Mouse (Mus musculus): ENCODE measurements around the gene Pam. TPM values are rescaled to one million over a fixed set of nuclear protein-coding genes. Genes with fewer than 3 reads are reported as not detected.

Gene Pam
- polyA plus RNA-seq, 1 experiment: 3.4 TPM

DNA sequence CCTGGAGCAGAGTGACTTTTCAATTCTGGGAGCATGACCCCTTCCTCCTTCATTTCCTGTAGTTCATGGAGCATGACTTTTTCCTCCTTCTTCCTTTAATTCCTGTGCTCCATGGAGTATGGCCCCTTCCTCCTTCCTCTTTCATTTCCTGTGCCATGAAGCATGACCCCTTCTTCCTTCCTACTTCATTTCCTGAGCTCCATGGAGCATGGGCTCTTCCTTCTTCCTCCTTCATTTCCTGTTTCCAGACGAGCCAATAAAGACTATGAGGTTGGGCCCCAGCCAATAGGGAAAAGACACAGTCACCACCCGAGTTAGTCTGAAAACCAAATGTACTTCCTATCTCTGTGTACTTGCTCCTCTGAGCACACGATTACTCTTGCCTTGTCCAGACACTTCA lies 103.5 kb downstream of the Pam start:
- no peaks in the 10 kb centered on the region for H3K9me3 ChIP-seq
- H3K27me3 ChIP-seq (replicated peaks): no peaks in the 10 kb centered on the region
- TF ChIP-seq GATA1 (IDR thresholded peaks at IDR 0.05; ENCODE audit: borderline replicate concordance, low read length): no peak
- TF ChIP-seq FLI1 (IDR thresholded peaks at IDR 0.05; ENCODE audit: low read length): no peak
- H3K4me1 ChIP-seq: peaks cover 39% of the 10 kb centered on the region
- H3K36me3 ChIP-seq (replicated peaks; ENCODE audit: low read length): no peaks in the 10 kb centered on the region
- H3K4me3 ChIP-seq (replicated peaks): no peak overlapping the region

DNA sequence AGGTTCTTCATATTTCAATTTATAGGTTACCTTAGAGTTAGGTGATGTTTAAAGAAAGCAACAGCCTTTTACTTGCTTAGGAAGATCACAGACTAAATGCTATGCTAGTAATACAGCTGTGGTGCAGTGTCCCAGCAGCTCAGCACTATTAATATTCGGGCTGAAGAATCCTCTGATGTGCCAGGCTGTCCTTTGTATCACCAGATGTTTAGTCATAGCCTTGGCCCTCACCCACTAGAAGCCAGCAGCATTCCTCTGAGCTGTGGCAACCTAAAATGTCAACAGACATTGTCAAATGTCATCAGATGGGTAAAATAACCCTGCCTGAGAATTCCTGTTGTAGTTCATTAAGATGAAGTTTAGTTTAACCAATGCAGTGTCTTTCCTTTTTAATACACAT lies 112.3 kb downstream of the Pam start:
- H3K4me1 ChIP-seq: no peaks in the 10 kb centered on the region
- H3K36me3 ChIP-seq (replicated peaks; ENCODE audit: low read length): no peaks in the 10 kb centered on the region
- no peak overlapping the region for H3K4me3 ChIP-seq (replicated peaks)
- H3K27me3 ChIP-seq (replicated peaks): no peaks in the 10 kb centered on the region
- H3K9me3 ChIP-seq: no peaks in the 10 kb centered on the region
- TF ChIP-seq GATA1 (IDR thresholded peaks at IDR 0.05; ENCODE audit: borderline replicate concordance, low read length) (no peak), FLI1 (IDR thresholded peaks at IDR 0.05; ENCODE audit: low read length) (no peak)

DNA sequence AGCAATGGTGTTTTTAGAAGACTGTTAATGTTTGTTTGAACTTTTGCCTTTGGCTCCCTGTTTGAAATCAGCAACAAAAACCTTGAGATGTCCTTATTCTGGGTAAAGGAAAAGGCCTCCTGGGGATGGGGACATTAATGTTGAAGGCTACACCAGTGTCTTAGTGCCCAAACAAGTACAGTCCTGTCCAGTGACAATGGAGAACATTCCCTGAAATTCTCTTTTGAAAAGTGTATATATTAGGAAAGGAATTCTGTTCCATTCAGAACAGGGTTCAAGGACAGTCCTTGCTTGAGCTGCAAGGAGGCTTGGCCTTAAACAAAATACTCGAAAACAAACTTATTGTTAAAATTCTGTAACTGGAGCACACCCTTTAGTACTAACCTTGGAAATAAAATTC lies 116.0 kb downstream of the Pam start:
- no peak overlapping the region for H3K4me3 ChIP-seq (replicated peaks)

DNA sequence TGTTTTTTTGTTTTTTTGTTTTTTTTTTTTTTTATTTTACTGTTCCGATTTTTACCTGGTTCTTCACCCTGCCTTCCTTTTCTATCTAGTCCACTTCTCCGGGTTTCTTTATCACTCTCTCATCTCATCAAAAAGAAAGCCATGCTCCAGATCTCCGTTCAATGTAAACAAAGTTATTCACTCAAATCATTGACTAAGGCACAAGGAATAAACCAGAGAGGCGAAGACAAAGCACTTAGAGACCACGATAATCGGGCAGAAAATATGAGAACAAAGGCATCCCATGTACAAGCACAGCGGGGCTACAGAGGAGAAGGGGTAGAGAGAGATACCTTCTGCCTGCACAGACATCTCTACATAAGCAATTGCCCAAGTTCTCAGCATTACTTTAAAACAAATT lies 117.9 kb downstream of the Pam start:
- Histone ChIP-seq H3K4me1 (peaks cover 31% of the 10 kb centered on the region), H3K36me3 (replicated peaks; ENCODE audit: low read length) (no peaks in the 10 kb centered on the region), H3K4me3 (replicated peaks) (no peak overlapping the region), H3K27me3 (replicated peaks) (no peaks in the 10 kb centered on the region), H3K9me3 (no peaks in the 10 kb centered on the region)
- no peak for TF ChIP-seq GATA1 (IDR thresholded peaks at IDR 0.05; ENCODE audit: borderline replicate concordance, low read length)
- no peak for TF ChIP-seq FLI1 (IDR thresholded peaks at IDR 0.05; ENCODE audit: low read length)

More for the DNA sequence above, 116.0 kb downstream of the Pam start:
- peaks cover 19% of the 10 kb centered on the region for H3K4me1 ChIP-seq
- H3K9me3 ChIP-seq: no peaks in the 10 kb centered on the region
- no peaks in the 10 kb centered on the region for H3K27me3 ChIP-seq (replicated peaks)
- H3K36me3 ChIP-seq (replicated peaks; ENCODE audit: low read length): no peaks in the 10 kb centered on the region
- TF ChIP-seq GATA1 (IDR thresholded peaks at IDR 0.05; ENCODE audit: borderline replicate concordance, low read length) (no peak), FLI1 (IDR thresholded peaks at IDR 0.05; ENCODE audit: low read length) (no peak)

DNA sequence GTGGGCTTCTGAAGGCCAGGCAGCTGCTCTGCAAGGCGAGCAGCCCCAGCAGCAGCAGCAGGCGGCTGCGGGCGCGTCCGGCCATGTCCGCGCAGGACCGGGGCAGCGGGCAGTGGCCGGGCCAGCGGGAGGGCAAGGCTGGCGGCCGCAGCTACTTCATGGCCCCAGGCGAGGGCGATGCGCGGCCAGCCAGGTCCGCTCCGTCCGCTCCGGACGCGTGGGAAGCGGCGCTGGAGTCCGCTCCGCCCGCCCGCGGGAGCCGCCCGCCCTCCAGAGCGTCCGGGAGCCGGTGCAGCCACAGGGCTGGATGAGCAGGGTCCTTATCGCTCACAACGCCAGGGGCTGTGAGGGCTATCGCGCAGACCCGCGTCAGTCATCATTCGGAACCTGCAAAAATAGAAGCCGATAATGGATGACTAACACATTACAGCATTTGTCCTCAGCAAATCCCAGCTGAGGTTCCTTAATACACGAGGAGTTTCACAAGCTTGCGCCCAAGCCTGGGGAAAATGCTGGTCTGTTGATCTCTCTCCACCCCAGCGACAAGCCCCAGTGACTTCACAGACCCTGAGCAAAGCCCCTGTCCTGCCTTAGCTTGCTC lies 118.5 kb downstream of the Pam start:
- Histone ChIP-seq H3K4me3 (replicated peaks) (peak overlapping the region; percentile 90), H3K4me1 (peaks cover 32% of the 10 kb centered on the region), H3K36me3 (replicated peaks; ENCODE audit: low read length) (no peaks in the 10 kb centered on the region), H3K27me3 (replicated peaks) (no peaks in the 10 kb centered on the region), H3K9me3 (no peaks in the 10 kb centered on the region)
- no peak for TF ChIP-seq FLI1 (IDR thresholded peaks at IDR 0.05; ENCODE audit: low read length)
- TF ChIP-seq GATA1 (IDR thresholded peaks at IDR 0.05; ENCODE audit: borderline replicate concordance, low read length): no peak

DNA sequence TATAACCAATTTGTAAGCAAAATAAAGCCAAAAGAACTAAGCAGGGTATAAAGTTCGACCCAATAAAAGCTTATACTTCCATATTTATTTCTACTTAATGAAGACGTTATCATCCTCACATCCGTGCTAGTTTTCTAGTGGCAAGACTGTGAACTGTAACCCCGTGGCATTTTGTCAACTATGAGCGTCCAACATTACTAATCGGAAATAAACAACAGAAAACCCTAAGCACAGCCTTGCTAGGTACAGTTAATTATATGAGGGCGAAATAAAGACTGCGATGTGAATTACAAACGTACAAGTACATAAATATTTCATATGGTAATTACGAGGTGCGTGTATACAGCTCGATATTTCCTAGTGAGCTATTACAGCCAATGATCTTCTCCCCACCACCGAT lies 119.4 kb downstream of the Pam start:
- no peak overlapping the region for H3K4me3 ChIP-seq (replicated peaks)
- no peaks in the 10 kb centered on the region for H3K9me3 ChIP-seq
- no peaks in the 10 kb centered on the region for H3K36me3 ChIP-seq (replicated peaks; ENCODE audit: low read length)
- TF ChIP-seq FLI1 (IDR thresholded peaks at IDR 0.05; ENCODE audit: low read length) (no peak), GATA1 (IDR thresholded peaks at IDR 0.05; ENCODE audit: borderline replicate concordance, low read length) (no peak)
- H3K4me1 ChIP-seq: peaks cover 32% of the 10 kb centered on the region
- H3K27me3 ChIP-seq (replicated peaks): no peaks in the 10 kb centered on the region

DNA sequence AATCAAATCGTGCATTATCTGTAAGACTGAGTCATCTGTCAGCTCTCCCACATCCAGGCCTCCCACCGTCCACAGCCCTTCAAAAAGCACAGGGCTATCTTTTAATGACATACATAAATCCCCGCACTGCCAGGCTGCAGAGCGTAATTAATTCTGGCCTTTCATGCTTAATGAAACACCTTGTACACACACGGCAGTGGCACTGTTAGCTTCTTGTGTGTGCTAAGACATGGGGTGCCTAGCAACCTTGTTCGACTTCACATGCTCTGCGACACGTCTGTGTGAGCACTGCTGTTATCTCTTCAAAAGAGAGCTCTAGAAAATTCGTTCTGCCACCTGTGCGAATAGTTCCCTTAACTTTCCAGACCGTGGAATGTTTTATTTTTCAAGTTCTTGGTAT lies 120.5 kb downstream of the Pam start:
- TF ChIP-seq GATA1 (IDR thresholded peaks at IDR 0.05; ENCODE audit: borderline replicate concordance, low read length) (no peak), FLI1 (IDR thresholded peaks at IDR 0.05; ENCODE audit: low read length) (no peak)
- no peaks in the 10 kb centered on the region for H3K9me3 ChIP-seq
- no peak overlapping the region for H3K4me3 ChIP-seq (replicated peaks)
- no peaks in the 10 kb centered on the region for H3K27me3 ChIP-seq (replicated peaks)
- H3K36me3 ChIP-seq (replicated peaks; ENCODE audit: low read length): no peaks in the 10 kb centered on the region
- H3K4me1 ChIP-seq: peaks cover 32% of the 10 kb centered on the region

DNA sequence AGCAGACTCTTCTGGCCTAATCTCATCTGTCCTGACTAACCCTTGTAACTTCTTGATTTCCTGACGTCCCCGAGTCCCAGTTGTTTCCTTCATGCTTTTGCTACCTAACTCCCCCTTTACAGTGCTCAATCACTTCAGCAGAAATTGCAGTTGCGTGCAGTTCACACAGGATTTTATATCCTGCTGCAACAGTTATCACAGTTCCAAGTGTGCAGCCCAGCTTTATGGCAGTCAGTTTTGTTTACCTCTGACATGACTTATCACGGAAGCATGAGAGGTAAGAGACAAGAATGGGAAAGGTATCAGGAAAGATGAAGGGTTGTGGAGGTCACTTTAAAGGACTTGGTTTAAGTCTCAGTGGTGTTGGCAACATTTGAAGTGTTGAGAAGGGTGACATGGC lies 125.7 kb downstream of the Pam start:
- TF ChIP-seq FLI1 (IDR thresholded peaks at IDR 0.05; ENCODE audit: low read length): no peak
- no peak for TF ChIP-seq GATA1 (IDR thresholded peaks at IDR 0.05; ENCODE audit: borderline replicate concordance, low read length)
- Histone ChIP-seq H3K9me3 (no peaks in the 10 kb centered on the region), H3K27me3 (replicated peaks) (no peaks in the 10 kb centered on the region), H3K4me1 (peaks cover 16% of the 10 kb centered on the region), H3K36me3 (replicated peaks; ENCODE audit: low read length) (no peaks in the 10 kb centered on the region), H3K4me3 (replicated peaks) (no peak overlapping the region)

DNA sequence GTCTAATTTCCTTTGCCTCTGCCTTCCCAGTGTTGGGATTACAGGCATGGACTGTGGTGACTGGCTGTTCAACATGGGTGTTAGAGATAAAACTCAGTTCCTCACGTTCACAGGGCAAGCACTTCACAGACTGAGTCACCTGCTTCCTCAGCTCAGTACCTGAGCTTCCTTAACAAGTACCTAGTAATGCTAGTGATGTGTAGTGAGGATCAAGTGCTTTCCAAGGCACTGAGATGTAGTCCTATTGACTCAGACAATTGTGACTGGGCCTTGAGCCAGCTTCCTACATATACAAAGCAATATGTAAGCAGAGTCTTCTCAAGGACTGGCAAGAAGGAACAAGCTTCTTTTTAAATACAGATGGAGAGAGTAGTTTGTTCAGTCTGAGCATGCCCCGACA lies 131.7 kb downstream of the Pam start:
- H3K9me3 ChIP-seq: no peaks in the 10 kb centered on the region
- H3K27me3 ChIP-seq (replicated peaks): no peaks in the 10 kb centered on the region
- TF ChIP-seq FLI1 (IDR thresholded peaks at IDR 0.05; ENCODE audit: low read length) (no peak), GATA1 (IDR thresholded peaks at IDR 0.05; ENCODE audit: borderline replicate concordance, low read length) (no peak)
- no peaks in the 10 kb centered on the region for H3K36me3 ChIP-seq (replicated peaks; ENCODE audit: low read length)
- peaks cover 7% of the 10 kb centered on the region; the same call in 1 of the 2 replicates for H3K4me1 ChIP-seq
- H3K4me3 ChIP-seq (replicated peaks): no peak overlapping the region

DNA sequence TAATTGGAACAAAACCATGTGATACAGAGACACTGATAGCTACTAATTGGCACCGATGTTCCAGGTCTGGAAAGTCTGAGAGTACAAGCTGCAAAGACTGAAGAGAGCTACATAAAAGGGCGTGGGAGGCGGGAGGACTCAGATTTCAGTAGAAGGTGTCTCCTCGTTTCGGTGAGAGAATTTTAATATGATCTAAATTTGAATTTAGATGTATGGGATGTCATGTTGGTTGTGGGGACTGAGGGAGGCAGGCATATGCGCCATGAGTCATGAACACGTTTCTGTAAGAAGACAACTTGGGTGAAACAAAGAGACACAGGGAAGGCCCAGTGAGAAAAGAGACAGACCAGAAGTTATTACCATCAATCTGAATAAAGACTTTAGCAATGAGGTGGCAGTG lies 133.3 kb downstream of the Pam start:
- Histone ChIP-seq H3K9me3 (no peaks in the 10 kb centered on the region), H3K4me1 (peaks cover 7% of the 10 kb centered on the region; the same call in 1 of the 2 replicates), H3K4me3 (replicated peaks) (no peak overlapping the region), H3K36me3 (replicated peaks; ENCODE audit: low read length) (no peaks in the 10 kb centered on the region), H3K27me3 (replicated peaks) (no peaks in the 10 kb centered on the region)
- no peak for TF ChIP-seq GATA1 (IDR thresholded peaks at IDR 0.05; ENCODE audit: borderline replicate concordance, low read length)
- no peak for TF ChIP-seq FLI1 (IDR thresholded peaks at IDR 0.05; ENCODE audit: low read length)

DNA sequence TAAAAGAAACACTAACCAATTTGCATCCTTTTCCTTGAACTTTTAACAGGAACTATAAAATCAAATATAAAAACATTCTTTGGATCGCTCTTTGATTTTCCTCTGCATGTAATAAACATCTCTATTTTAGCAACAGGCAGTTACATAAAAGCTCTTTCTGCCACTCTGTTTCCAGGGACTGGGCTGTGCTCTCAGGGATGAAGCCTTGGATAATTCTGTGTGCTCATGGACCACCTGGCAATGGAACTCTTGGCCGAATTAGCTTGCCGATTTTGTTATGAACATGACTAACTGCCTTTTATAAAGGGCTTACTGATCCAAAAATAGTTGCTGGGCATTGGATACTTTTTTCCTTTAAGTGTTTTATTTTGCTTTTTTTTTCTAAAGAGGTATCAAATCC lies 134.8 kb downstream of the Pam start:
- no peak for TF ChIP-seq GATA1 (IDR thresholded peaks at IDR 0.05; ENCODE audit: borderline replicate concordance, low read length)
- TF ChIP-seq FLI1 (IDR thresholded peaks at IDR 0.05; ENCODE audit: low read length): no peak
- H3K9me3 ChIP-seq: no peaks in the 10 kb centered on the region

More for the DNA sequence above, 134.8 kb downstream of the Pam start:
- Histone ChIP-seq H3K36me3 (replicated peaks; ENCODE audit: low read length) (no peaks in the 10 kb centered on the region), H3K4me1 (peaks cover 7% of the 10 kb centered on the region; the same call in 1 of the 2 replicates), H3K27me3 (replicated peaks) (no peaks in the 10 kb centered on the region), H3K4me3 (replicated peaks) (no peak overlapping the region)

Data from megakaryocyte, embryonic 14.5 days (primary cell).